14 mouse cellular contexts compared by ENCODE assay signal in genomic region chr5:111151882-111152759, GRCm38 (mm10).
DNase-seq lines count a peak whose midpoint lies in the region; ATAC-seq lines count a peak whose summit lies in the region.
"Had no signal": no experiment of that assay in that cellular context is flagged by ENCODE, and none has a peak within 500 bp of the region (broad histone marks: within the 10 kb centered on the region; RNA-seq: fewer than 3 reads in every experiment).

No protein-coding gene starts in this region.

- no peaks in the 10 kb centered on the region for H3K9me3 ChIP-seq in hindbrain, embryonic 14.5 days (ENCODE audit: control insufficient read depth, low read length)
- H3K9me3 ChIP-seq in limb, embryonic 10.5 days (replicated peaks): no peaks in the 10 kb centered on the region
- H3K9me3 ChIP-seq in neural tube, embryonic 15.5 days (replicated peaks): no peaks in the 10 kb centered on the region
- H3K9me3 ChIP-seq: embryonic facial prominence, embryonic 15.5 days; megakaryocyte, embryonic 14.5 days had no signal

- no peak overlapping the region for H3K4me3 ChIP-seq in hindbrain, embryonic 14.5 days (replicated peaks; ENCODE audit: low read length)
- 0 out of 2 replicates have a peak overlapping the region, but pooled peaks have one; percentile 3 for H3K4me3 ChIP-seq in limb, embryonic 10.5 days
- no peak overlapping the region for H3K4me3 ChIP-seq in neural tube, embryonic 15.5 days (replicated peaks)
- H3K4me3 ChIP-seq: embryonic facial prominence, embryonic 15.5 days; heart, adult 2 months; megakaryocyte, embryonic 14.5 days had no signal

- no peak for ATAC-seq in hindbrain, embryonic 14.5 days (ENCODE audit: low FRiP score)
- ATAC-seq in neural tube, embryonic 15.5 days (ENCODE audit: low FRiP score): no peak
- ATAC-seq in monocyte, adult 5-6 weeks (replicated peaks; ENCODE audit: insufficient number of reproducible peaks, low FRiP score, low TSS enrichment, poor library complexity, severe bottlenecking): no peak

- H3K36me3 ChIP-seq in hindbrain, embryonic 14.5 days (replicated peaks; ENCODE audit: control insufficient read depth, insufficient read depth): no peaks in the 10 kb centered on the region
- H3K36me3 ChIP-seq in limb, embryonic 10.5 days: no peaks in the 10 kb centered on the region
- no peaks in the 10 kb centered on the region for H3K36me3 ChIP-seq in neural tube, embryonic 15.5 days
- H3K36me3 ChIP-seq: embryonic facial prominence, embryonic 15.5 days had no signal

- H3K4me2 ChIP-seq in hindbrain, embryonic 14.5 days (replicated peaks): no peak overlapping the region
- no peak overlapping the region for H3K4me2 ChIP-seq in neural tube, embryonic 15.5 days
- H3K4me2 ChIP-seq: embryonic facial prominence, embryonic 15.5 days had no signal

- 0 out of 2 replicates have a peak overlapping the region, but pooled peaks have one; percentile 4 for H3K27ac ChIP-seq in hindbrain, embryonic 14.5 days
- H3K27ac ChIP-seq in limb, embryonic 10.5 days: peak overlapping the region; percentile 46
- H3K27ac ChIP-seq in neural tube, embryonic 15.5 days (replicated peaks): peak overlapping the region; percentile 38; the same call in 1 of the 2 replicates
- H3K27ac ChIP-seq: embryonic facial prominence, embryonic 15.5 days; heart, adult 2 months had no signal

- H3K4me1 ChIP-seq in hindbrain, embryonic 14.5 days (replicated peaks; ENCODE audit: control insufficient read depth, insufficient read depth, low read length): peaks cover 36% of the 10 kb centered on the region
- peaks cover 66% of the 10 kb centered on the region for H3K4me1 ChIP-seq in limb, embryonic 10.5 days
- peaks cover 50% of the 10 kb centered on the region for H3K4me1 ChIP-seq in neural tube, embryonic 15.5 days

- no peaks in the 10 kb centered on the region for H3K27me3 ChIP-seq in hindbrain, embryonic 14.5 days (ENCODE audit: control insufficient read depth, insufficient read depth, low read length)
- no peaks in the 10 kb centered on the region for H3K27me3 ChIP-seq in limb, embryonic 10.5 days (ENCODE audit: low read depth, poor library complexity, severe bottlenecking)
- H3K27me3 ChIP-seq in neural tube, embryonic 15.5 days (replicated peaks): no peaks in the 10 kb centered on the region
- H3K27me3 ChIP-seq: CH12.LX; embryonic facial prominence, embryonic 15.5 days had no signal

- DNase-seq in kidney, adult 11 months: peak; percentile 53
- no peak for DNase-seq in kidney, adult 18-20 months
- DNase-seq in hindbrain, embryonic 14.5 days (ENCODE audit: low spot score): no peak
- DNase-seq in limb, embryonic 10.5 days (ENCODE audit: low spot score): no peak
- DNase-seq in right cerebral cortex, postnatal 25 days: no peak
- no peak for DNase-seq in spleen, postnatal 4 days (ENCODE audit: low spot score in 2 of 2)
- DNase-seq: cerebellum, adult 8-10 months; heart, adult 2 months; lung, adult 18-20 months had no signal

- 48% methylated on average over 19 of the region's 19 CpGs for WGBS in hindbrain, embryonic 14.5 days
- WGBS in limb, embryonic 10.5 days: 21% methylated on average over 19 of the region's 19 CpGs
- 37% methylated on average over 19 of the region's 19 CpGs for WGBS in neural tube, embryonic 15.5 days

- no peak overlapping the region for H3K9ac ChIP-seq in hindbrain, embryonic 14.5 days
- H3K9ac ChIP-seq in neural tube, embryonic 15.5 days (replicated peaks): no peak overlapping the region
- H3K9ac ChIP-seq: embryonic facial prominence, embryonic 15.5 days had no signal
